Mouse (Mus musculus) neural tube, embryonic 13.5 days (tissue): Measurements from ENCODE around the gene 2010300C02Rik. TPM values are rescaled to one million over a fixed set of nuclear protein-coding genes. Genes with fewer than 3 reads are reported as not detected.
"Not testable (repeated sequence)": the region's sequence is repeated elsewhere in the genome, so short reads cannot be mapped to it uniquely, and the experiment has no call there.

ENCODE experiments used
- ATAC-seq: fragments of 200-750 bp; cut with Nextera tagmentation; 2 replicates; pipeline ENCODE4 v1.8.0; 2017; ENCODE audit warnings: low read depth, mild to moderate bottlenecking, moderate TSS enrichment, moderate library complexity
- H3K27ac ChIP-seq: fragments of 300-500 bp; sonication (generic); replicated peaks from 2 replicates; pipeline ENCODE4 v1.5.1; 2015; ENCODE audit warnings: moderate library complexity, mild to moderate bottlenecking, inconsistent platforms
- H3K27me3 ChIP-seq: fragments of 300-500 bp; sonication (generic); 2 replicates; pipeline ENCODE4 v1.6.1; 2015; ENCODE audit warnings: mild to moderate bottlenecking, inconsistent platforms
- H3K36me3 ChIP-seq: fragments of 300-500 bp; sonication (generic); 2 replicates; pipeline ENCODE4 v1.6.1; 2015; ENCODE audit warnings: mild to moderate bottlenecking, inconsistent platforms
- H3K4me1 ChIP-seq: fragments of 300-500 bp; sonication (generic); replicated peaks from 2 replicates; pipeline ENCODE4 v1.6.1; 2015; ENCODE audit warnings: inconsistent platforms
- H3K4me2 ChIP-seq: fragments of 300-500 bp; sonication (generic); 2 replicates; pipeline ENCODE4 v1.6.1; 2015; ENCODE audit warnings: inconsistent platforms, mild to moderate bottlenecking, moderate library complexity
- H3K4me3 ChIP-seq: fragments of 300-500 bp; sonication (generic); 2 replicates; pipeline ENCODE4 v1.5.1; 2015; ENCODE audit warnings: mild to moderate bottlenecking, inconsistent platforms
- H3K9ac ChIP-seq: fragments of 300-500 bp; sonication (generic); 2 replicates; pipeline ENCODE4 v1.6.1; 2015; ENCODE audit warnings: moderate library complexity, mild to moderate bottlenecking, inconsistent platforms
- H3K9me3 ChIP-seq: fragments of 300-500 bp; sonication (generic); 2 replicates; pipeline ENCODE4 v1.6.1; 2016; ENCODE audit warnings: inconsistent platforms
- WGBS: fragments of 180-500 bp; shearing (Covaris S2); methylation state at CpG from one replicate; pipeline ENCODE4 v1.1.7; 2015; 5-methylcytosine and 5-hydroxymethylcytosine counted together
- polyA plus RNA-seq: library from polyadenylated mRNA; unstranded; fragments of >200 nt; fragmentation: Nextera tagmentation; extraction: Ambion mirVana; gene quantifications from 2 replicates; pipeline ENCODE4 v1.2.1, GENCODE M21; 2015

2010300C02Rik gene
- polyA plus RNA-seq, 1 experiment from 2014 or later, result 1.5 TPM

DNA sequence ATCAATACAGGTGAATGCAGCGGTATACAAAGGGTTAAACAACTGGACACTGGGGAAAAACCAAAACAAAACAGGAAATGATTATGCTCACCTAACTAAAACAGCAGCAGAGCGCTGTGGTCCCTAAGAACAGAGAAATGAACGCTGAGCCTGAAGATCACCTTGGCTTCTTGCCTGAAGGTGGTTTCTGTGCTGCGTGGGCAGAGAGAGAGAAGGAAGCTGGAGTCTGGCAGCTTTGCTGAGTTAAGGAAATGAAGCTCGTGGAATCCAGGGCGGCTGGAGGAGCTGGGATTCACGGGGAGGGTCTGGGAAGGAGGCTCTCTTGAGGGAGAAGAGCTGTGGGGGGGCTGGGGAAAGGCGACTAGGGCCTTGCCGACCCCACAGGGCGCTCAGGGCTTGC, 8.2 kb upstream of the 2010300C02Rik start:
- 75% methylated on average over 10 of the region's 10 CpGs for WGBS
- no peak for ATAC-seq
- H3K4me2 ChIP-seq, result no peak overlapping the region
- no peaks in the 10 kb centered on the region for H3K36me3 ChIP-seq
- no peaks in the 10 kb centered on the region for H3K4me1 ChIP-seq
- no peak overlapping the region for H3K27ac ChIP-seq
- no peaks in the 10 kb centered on the region for H3K27me3 ChIP-seq
- H3K4me3 ChIP-seq, result no peak overlapping the region
- no peak overlapping the region for H3K9ac ChIP-seq
- H3K9me3 ChIP-seq, result no peaks in the 10 kb centered on the region

DNA sequence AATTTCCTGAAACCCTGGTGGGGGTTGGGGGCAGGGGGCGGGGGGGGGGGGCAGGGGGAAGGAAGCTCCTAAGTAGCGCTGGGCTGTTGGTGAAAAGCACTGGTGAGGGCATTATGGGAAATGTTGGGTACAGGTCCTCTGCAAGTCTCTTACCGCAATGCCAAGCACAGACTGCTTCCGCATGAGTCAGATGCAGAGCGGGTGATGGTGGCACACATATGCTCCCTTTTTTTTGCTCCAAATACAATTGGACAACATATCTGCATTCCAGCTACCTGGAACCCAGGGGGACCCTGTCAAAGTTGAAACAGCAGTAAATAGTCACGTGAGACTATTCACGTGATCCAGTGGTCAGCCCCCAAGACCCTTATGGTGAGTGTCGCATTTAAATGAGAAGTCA, 7.3 kb upstream of the 2010300C02Rik start:
- H3K36me3 ChIP-seq, result no peaks in the 10 kb centered on the region
- no peak for ATAC-seq
- no peak overlapping the region for H3K4me2 ChIP-seq
- H3K9me3 ChIP-seq, result no peaks in the 10 kb centered on the region
- no peak overlapping the region for H3K9ac ChIP-seq
- H3K4me1 ChIP-seq, result no peaks in the 10 kb centered on the region
- H3K27ac ChIP-seq, result no peak overlapping the region
- H3K27me3 ChIP-seq, result no peaks in the 10 kb centered on the region
- WGBS, result 81% methylated on average over 8 of the region's 8 CpGs
- H3K4me3 ChIP-seq, result no peak overlapping the region

- ATAC-seq, result no peak
- WGBS, result 80% methylated on average over 8 of the region's 8 CpGs
Measured at GRCm38 (mm10) chr1:37726426-37726825, 6.5 kb upstream of the 2010300C02Rik start.

GRCm38 (mm10) chr1:37725880-37726279, 6.0 kb upstream of the 2010300C02Rik start:
- no peak for ATAC-seq
- no peaks in the 10 kb centered on the region for H3K36me3 ChIP-seq
- H3K27me3 ChIP-seq, result peaks cover 10% of the 10 kb centered on the region
- no peak overlapping the region for H3K4me2 ChIP-seq
- H3K4me1 ChIP-seq, result no peaks in the 10 kb centered on the region
- H3K4me3 ChIP-seq, result no peak overlapping the region
- no peak overlapping the region for H3K9ac ChIP-seq
- WGBS, result 75% methylated on average over 12 of the region's 12 CpGs
- H3K27ac ChIP-seq, result no peak overlapping the region
- H3K9me3 ChIP-seq, result no peaks in the 10 kb centered on the region

More at GRCm38 (mm10) chr1:37726426-37726825, 6.5 kb upstream of the 2010300C02Rik start:
- Histone ChIP-seq H3K27ac (no peak overlapping the region), H3K4me3 (no peak overlapping the region), H3K4me2 (no peak overlapping the region), H3K9ac (no peak overlapping the region), H3K36me3 (no peaks in the 10 kb centered on the region), H3K27me3 (peaks cover 4% of the 10 kb centered on the region), H3K4me1 (no peaks in the 10 kb centered on the region), H3K9me3 (no peaks in the 10 kb centered on the region)

GRCm38 (mm10) chr1:37721092-37721491, 1.2 kb upstream of the 2010300C02Rik start:
- ATAC-seq, result no peak
- no peak overlapping the region for H3K9ac ChIP-seq
- no peaks in the 10 kb centered on the region for H3K36me3 ChIP-seq
- H3K27me3 ChIP-seq, result peaks cover 42% of the 10 kb centered on the region
- H3K4me1 ChIP-seq, result peaks cover 6% of the 10 kb centered on the region
- no peak overlapping the region for H3K27ac ChIP-seq
- H3K9me3 ChIP-seq, result no peaks in the 10 kb centered on the region
- H3K4me3 ChIP-seq, result no peak overlapping the region
- H3K4me2 ChIP-seq, result no peak overlapping the region
- 79% methylated on average over 5 of the region's 5 CpGs for WGBS

- H3K4me1 ChIP-seq, result peaks cover 6% of the 10 kb centered on the region
Measured at GRCm38 (mm10) chr1:37719030-37719723, 708 bp downstream of the 2010300C02Rik start.

GRCm38 (mm10) chr1:37718516-37718915, 1.4 kb downstream of the 2010300C02Rik start:
- no peak overlapping the region for H3K4me2 ChIP-seq
- no peaks in the 10 kb centered on the region for H3K36me3 ChIP-seq
- no peak overlapping the region for H3K27ac ChIP-seq
- no peaks in the 10 kb centered on the region for H3K9me3 ChIP-seq
- H3K27me3 ChIP-seq, result peaks cover 42% of the 10 kb centered on the region
- no peak overlapping the region; the same call in 1 of the 2 replicates for H3K4me3 ChIP-seq
- WGBS, result 57% methylated on average over 7 of the region's 7 CpGs
- ATAC-seq, result no peak
- H3K4me1 ChIP-seq, result peaks cover 6% of the 10 kb centered on the region
- H3K9ac ChIP-seq, result no peak overlapping the region

More at GRCm38 (mm10) chr1:37719030-37719723, 708 bp downstream of the 2010300C02Rik start:
- no peaks in the 10 kb centered on the region for H3K9me3 ChIP-seq
- H3K36me3 ChIP-seq, result no peaks in the 10 kb centered on the region
- peak overlapping the region; percentile 94 for H3K4me2 ChIP-seq
- ATAC-seq, result peak; percentile 74
- H3K4me3 ChIP-seq, result peak overlapping the region; percentile 62
- no peak overlapping the region for H3K27ac ChIP-seq
- peak overlapping the region; percentile 73 for H3K9ac ChIP-seq
- WGBS, result 5% methylated on average over 48 of the region's 49 CpGs
- peaks cover 42% of the 10 kb centered on the region for H3K27me3 ChIP-seq

- no peaks in the 10 kb centered on the region for H3K36me3 ChIP-seq
- no peak overlapping the region for H3K27ac ChIP-seq
- H3K9ac ChIP-seq, result no peak overlapping the region
- no peak overlapping the region for H3K4me3 ChIP-seq
- H3K4me1 ChIP-seq, result peaks cover 6% of the 10 kb centered on the region
- H3K27me3 ChIP-seq, result peaks cover 42% of the 10 kb centered on the region
- no peaks in the 10 kb centered on the region for H3K9me3 ChIP-seq
- H3K4me2 ChIP-seq, result no peak overlapping the region
- no peak for ATAC-seq
- WGBS, result 80% methylated on average over 14 of the region's 14 CpGs
Measured at GRCm38 (mm10) chr1:37717415-37718195, 2.3 kb downstream of the 2010300C02Rik start.

DNA sequence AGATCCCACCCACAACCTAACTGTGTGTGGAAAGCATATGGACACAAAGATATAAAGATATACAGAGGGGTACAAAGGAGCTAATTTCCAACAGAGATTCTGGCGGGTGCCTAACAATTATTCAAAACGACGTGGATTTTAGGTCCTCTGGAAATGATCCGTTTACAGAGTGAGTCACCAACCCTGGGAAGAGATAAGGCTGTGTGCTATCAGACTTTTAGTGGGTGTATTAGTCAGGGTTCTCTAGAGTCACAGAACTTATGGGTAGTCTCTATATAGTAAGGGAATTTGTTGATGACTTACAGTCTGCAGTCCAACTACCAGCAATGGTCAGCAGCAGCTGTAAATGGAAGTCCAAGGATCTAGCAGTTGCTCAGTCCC, 7.5 kb downstream of the 2010300C02Rik start:
- ATAC-seq, H3K27ac ChIP-seq, H3K9me3 ChIP-seq, H3K4me3 ChIP-seq, H3K36me3 ChIP-seq, H3K9ac ChIP-seq, H3K4me2 ChIP-seq, H3K27me3 ChIP-seq, H3K4me1 ChIP-seq: not testable (repeated sequence)
- WGBS, result 81% methylated on average over 4 of the region's 4 CpGs

GRCm38 (mm10) chr1:37711596-37712356, 8.1 kb downstream of the 2010300C02Rik start:
- H3K27ac ChIP-seq, result no peak overlapping the region
- H3K4me3 ChIP-seq, result no peak overlapping the region
- H3K9ac ChIP-seq, result no peak overlapping the region
- H3K36me3 ChIP-seq, result no peaks in the 10 kb centered on the region
- no peaks in the 10 kb centered on the region for H3K4me1 ChIP-seq
- no peak overlapping the region for H3K4me2 ChIP-seq
- 93% methylated on average over 10 of the region's 10 CpGs for WGBS
- H3K27me3 ChIP-seq, result no peaks in the 10 kb centered on the region
- ATAC-seq, result no peak
- no peaks in the 10 kb centered on the region for H3K9me3 ChIP-seq

GRCm38 (mm10) chr1:37711082-37711481, 8.8 kb downstream of the 2010300C02Rik start:
- Histone ChIP-seq H3K4me2 (no peak overlapping the region), H3K27ac (no peak overlapping the region), H3K27me3 (no peaks in the 10 kb centered on the region), H3K4me3 (no peak overlapping the region), H3K9me3 (no peaks in the 10 kb centered on the region), H3K36me3 (no peaks in the 10 kb centered on the region), H3K4me1 (no peaks in the 10 kb centered on the region), H3K9ac (no peak overlapping the region)
- WGBS, result 97% methylated on average over 5 of the region's 5 CpGs
- ATAC-seq, result no peak

DNA sequence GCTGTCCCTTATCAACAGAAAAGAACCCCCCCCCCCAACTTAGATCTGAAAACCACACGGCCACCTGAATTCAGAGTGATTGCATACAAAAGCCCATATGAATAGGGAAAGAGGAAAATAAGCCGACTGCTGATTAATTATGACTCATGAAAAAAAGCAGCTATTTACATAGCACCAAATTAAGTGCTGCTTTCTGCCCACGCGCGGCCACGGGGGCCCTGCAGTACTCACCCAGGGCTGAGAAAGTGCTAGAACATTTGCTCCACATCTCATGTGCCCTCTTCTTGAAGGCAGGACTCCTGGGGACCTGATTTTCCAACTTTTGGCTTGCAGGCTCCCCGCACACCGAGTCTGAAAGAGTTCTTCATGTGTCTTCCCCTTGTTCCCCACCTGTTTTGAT, 10.1 kb downstream of the 2010300C02Rik start:
- H3K27me3 ChIP-seq, result no peaks in the 10 kb centered on the region
- H3K4me3 ChIP-seq, result no peak overlapping the region
- WGBS, result 86% methylated on average over 8 of the region's 8 CpGs
- no peaks in the 10 kb centered on the region for H3K9me3 ChIP-seq
- no peaks in the 10 kb centered on the region for H3K4me1 ChIP-seq
- H3K4me2 ChIP-seq, result no peak overlapping the region
- H3K36me3 ChIP-seq, result no peaks in the 10 kb centered on the region
- H3K9ac ChIP-seq, result no peak overlapping the region
- no peak overlapping the region for H3K27ac ChIP-seq
- ATAC-seq, result no peak
